Mouse (Mus musculus) embryonic fibroblast, embryonic 13.5 days (primary cell): Measurements from ENCODE around the gene Kcnk10. TPM values are rescaled to one million over a fixed set of nuclear protein-coding genes. Genes with fewer than 3 reads are reported as not detected.

Source experiments
- H3K27ac ChIP-seq: 2 replicates; pipeline ENCODE4 v1.5.1; 2012; ENCODE audit warnings: low read length, control low read depth, inconsistent platforms; ENCODE audit not compliant: insufficient read depth
- H3K4me1 ChIP-seq: 2 replicates; pipeline ENCODE4 v1.6.1; 2011; ENCODE audit warnings: low read length; ENCODE audit not compliant: control insufficient read depth, insufficient read depth
- H3K4me3 ChIP-seq: 2 replicates; pipeline ENCODE4 v1.5.1; 2011; ENCODE audit warnings: mild to moderate bottlenecking, control low read depth, low read length; ENCODE audit not compliant: insufficient read depth
- CTCF ChIP-seq: IDR thresholded peaks from 2 replicates; pipeline ENCODE4 v1.5.1; 2011; ENCODE audit warnings: mild to moderate bottlenecking, control low read depth, low read length, moderate library complexity, borderline replicate concordance; ENCODE audit not compliant: insufficient read depth
- POLR2A ChIP-seq: IDR thresholded peaks from 2 replicates; pipeline ENCODE4 v1.6.1; 2011; ENCODE audit warnings: low read depth, mild to moderate bottlenecking, control low read depth, low read length, moderate library complexity
- polyA plus RNA-seq: library from polyadenylated mRNA; stranded (reverse); fragments of >200 nt; gene quantifications from 2 replicates; pipeline ENCODE4 v1.2.4, GENCODE M21; 2011; ENCODE audit warnings: low read depth; ENCODE audit not compliant: missing spikeins, insufficient read length

The Kcnk10 gene
- polyA plus RNA-seq, 1 experiment, result 0.18 TPM

DNA sequence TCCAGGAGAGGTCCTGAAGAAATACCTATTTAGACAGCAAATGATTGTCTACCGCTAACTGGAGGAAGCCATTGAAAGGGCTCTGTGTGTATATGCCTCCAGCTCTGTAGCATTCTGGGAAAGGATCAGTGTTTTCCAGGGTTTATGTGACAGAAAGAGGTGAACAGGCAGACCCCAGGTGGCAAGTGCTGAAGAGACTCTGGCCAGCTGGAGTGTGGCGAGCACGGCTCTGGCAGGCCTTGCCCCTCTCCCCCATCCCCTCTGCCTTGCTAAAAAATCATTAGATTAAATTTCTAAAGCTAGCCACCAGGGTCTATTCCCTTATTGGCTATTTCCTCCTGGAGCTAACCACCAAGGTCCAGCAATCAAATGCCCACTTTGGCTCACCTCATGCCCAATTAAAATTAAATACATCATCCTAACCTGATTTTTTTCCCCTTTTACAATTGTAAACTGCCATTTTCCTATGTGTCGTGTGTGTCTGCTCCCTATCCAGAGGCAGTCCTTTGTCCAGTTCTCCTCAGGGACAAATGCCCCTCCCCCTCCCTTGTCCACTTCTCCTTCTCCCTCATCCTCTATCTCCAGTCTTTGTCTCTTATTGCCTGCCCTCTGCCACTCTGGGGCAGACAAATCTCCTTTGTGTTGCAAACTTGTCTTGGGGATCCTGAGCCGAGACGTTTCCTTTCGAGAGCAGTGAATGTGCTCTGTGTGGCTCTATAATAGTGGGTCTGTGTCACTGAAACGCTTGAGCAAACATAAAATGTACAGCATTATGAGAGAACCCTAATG, 100.2 kb downstream of the Kcnk10 start:
- no peaks in the 10 kb centered on the region for H3K4me1 ChIP-seq

DNA sequence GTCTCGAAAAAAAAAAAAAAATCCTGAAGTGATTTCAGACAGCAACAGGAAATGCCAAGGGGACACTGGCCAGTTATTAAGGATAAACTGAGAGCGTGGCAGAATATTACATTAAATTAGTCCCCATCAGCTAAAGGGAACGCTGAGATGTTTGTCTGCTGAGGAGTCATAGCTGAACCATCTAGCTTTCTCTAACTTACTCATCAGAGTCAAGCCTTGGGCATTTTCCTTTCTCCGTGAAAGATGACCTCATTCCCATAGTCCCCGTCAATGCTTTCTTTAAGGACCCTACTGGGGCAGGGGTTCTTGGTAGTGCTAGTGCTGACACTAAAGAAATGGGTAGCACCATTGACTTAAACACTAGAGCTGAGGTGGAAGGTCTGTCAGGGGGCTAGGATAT, 106.9 kb downstream of the Kcnk10 start:
- no peak overlapping the region for H3K27ac ChIP-seq
- TF ChIP-seq POLR2A (no peak), CTCF (no peak)
- H3K4me1 ChIP-seq, result no peaks in the 10 kb centered on the region
- H3K4me3 ChIP-seq, result no peak overlapping the region

More for the DNA sequence above, 100.2 kb downstream of the Kcnk10 start:
- H3K27ac ChIP-seq, result no peak overlapping the region
- H3K4me3 ChIP-seq, result no peak overlapping the region
- no peak for TF ChIP-seq POLR2A
- TF ChIP-seq CTCF, result no peak

GRCm38 (mm10) chr12:98470097-98470496, 108.0 kb downstream of the Kcnk10 start:
- no peak for TF ChIP-seq POLR2A
- TF ChIP-seq CTCF, result no peak
- H3K27ac ChIP-seq, result no peak overlapping the region

DNA sequence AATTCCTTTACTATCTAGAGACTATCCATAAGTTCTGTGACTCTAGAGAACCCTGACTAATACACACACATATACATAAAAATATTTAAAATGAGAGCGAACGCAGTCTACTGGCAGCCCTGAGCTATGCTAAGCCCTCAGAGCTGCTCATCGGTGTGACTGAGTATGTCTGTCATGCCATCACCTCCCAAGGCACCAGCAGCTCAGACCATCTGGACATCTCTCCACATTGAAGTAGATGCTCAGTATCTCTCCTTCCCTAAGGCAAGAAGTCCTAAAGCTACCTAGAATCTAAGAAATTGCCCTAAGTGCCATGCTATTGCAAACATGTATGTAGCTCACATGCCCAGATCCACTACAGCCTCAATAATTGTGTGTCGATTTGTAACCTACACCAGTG, 110.3 kb downstream of the Kcnk10 start:
- Histone ChIP-seq H3K4me3 (no peak overlapping the region), H3K4me1 (no peaks in the 10 kb centered on the region), H3K27ac (no peak overlapping the region)
- TF ChIP-seq CTCF, result no peak
- no peak for TF ChIP-seq POLR2A

More at GRCm38 (mm10) chr12:98470097-98470496, 108.0 kb downstream of the Kcnk10 start:
- Histone ChIP-seq H3K4me3 (no peak overlapping the region), H3K4me1 (no peaks in the 10 kb centered on the region)

GRCm38 (mm10) chr12:98459889-98460288, 118.2 kb downstream of the Kcnk10 start:
- Histone ChIP-seq H3K27ac (no peak overlapping the region), H3K4me3 (no peak overlapping the region), H3K4me1 (no peaks in the 10 kb centered on the region)
- peak; percentile 10; the same call in 1 of the 2 replicates for TF ChIP-seq CTCF
- TF ChIP-seq POLR2A, result no peak

- no peak overlapping the region for H3K27ac ChIP-seq
- no peak for TF ChIP-seq POLR2A
- TF ChIP-seq CTCF, result no peak
- no peak overlapping the region for H3K4me3 ChIP-seq
- H3K4me1 ChIP-seq, result no peaks in the 10 kb centered on the region
Measured at GRCm38 (mm10) chr12:98458944-98459343, 119.2 kb downstream of the Kcnk10 start.

GRCm38 (mm10) chr12:98458516-98458915, 119.6 kb downstream of the Kcnk10 start:
- Histone ChIP-seq H3K4me3 (no peak overlapping the region), H3K4me1 (no peaks in the 10 kb centered on the region), H3K27ac (no peak overlapping the region)
- TF ChIP-seq CTCF (no peak), POLR2A (no peak)

DNA sequence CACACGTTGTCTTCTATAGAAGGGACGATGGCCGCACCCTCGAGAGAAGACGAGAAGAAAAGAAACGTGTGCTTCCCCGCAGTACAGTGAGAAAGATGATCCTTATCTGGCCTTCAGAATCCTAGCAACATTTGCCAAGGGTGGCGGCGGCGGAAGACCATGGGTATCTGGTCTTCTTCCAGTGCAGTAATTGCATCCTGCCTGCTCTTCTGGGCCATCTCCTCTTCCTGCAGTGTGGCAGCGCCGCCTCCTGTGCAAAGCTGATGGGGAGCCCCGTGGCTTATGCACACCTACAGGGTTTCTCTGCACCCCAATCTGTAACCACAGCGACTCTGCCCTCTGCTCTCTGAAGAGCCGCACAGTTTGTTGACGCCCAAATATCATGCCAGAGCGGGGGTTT, 124.9 kb downstream of the Kcnk10 start:
- Histone ChIP-seq H3K27ac (no peak overlapping the region), H3K4me1 (no peaks in the 10 kb centered on the region), H3K4me3 (no peak overlapping the region)
- TF ChIP-seq POLR2A, result no peak
- TF ChIP-seq CTCF, result no peak

DNA sequence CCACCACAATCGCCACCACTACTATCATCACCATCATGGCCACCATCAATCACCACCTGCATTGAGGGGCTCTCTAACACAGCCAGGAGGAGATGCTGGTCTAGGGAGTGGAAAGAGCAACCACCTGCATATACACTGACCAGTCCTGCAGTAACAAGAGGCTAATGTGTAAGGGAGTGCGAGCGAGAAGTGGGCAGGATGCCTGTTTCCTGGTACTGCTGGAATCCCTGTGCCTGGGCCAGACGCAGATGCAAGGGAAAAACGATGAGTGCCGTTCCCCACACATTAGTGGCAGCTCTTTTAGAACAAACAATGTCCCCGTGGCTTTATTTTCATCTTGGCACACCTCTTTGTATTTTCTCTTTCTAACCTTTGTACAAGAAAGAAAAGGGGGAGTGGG, 125.5 kb downstream of the Kcnk10 start:
- H3K27ac ChIP-seq, result no peak overlapping the region
- TF ChIP-seq CTCF, result no peak
- TF ChIP-seq POLR2A, result no peak
- no peak overlapping the region for H3K4me3 ChIP-seq
- H3K4me1 ChIP-seq, result no peaks in the 10 kb centered on the region

- Histone ChIP-seq H3K27ac (no peak overlapping the region), H3K4me3 (no peak overlapping the region), H3K4me1 (no peaks in the 10 kb centered on the region)
- TF ChIP-seq CTCF (no peak), POLR2A (no peak)
Measured at GRCm38 (mm10) chr12:98445637-98446036, 132.5 kb downstream of the Kcnk10 start.

DNA sequence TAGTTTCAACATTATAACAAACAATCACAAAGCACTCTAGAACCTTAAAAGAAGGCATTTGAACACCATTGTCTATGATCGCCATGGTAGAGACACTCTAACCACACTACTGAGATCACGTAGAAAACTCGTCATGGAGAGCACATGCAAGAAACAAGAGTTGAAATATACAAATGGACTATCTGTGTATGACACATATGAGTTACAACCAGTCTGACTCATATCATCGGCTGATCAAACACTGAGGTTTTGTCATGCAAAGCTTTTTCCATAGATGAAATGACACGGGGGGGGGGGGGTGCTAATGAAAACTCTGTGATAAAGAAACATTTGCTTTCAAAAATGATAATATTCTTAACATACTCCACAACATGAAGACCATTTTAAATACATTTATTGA, 133.2 kb downstream of the Kcnk10 start:
- TF ChIP-seq CTCF (no peak), POLR2A (no peak)
- Histone ChIP-seq H3K27ac (no peak overlapping the region), H3K4me3 (no peak overlapping the region)

More for the DNA sequence above, 133.2 kb downstream of the Kcnk10 start:
- H3K4me1 ChIP-seq, result no peaks in the 10 kb centered on the region
